Mouse (Mus musculus): ENCODE results near the gene Jun.

Jun gene

DNA sequence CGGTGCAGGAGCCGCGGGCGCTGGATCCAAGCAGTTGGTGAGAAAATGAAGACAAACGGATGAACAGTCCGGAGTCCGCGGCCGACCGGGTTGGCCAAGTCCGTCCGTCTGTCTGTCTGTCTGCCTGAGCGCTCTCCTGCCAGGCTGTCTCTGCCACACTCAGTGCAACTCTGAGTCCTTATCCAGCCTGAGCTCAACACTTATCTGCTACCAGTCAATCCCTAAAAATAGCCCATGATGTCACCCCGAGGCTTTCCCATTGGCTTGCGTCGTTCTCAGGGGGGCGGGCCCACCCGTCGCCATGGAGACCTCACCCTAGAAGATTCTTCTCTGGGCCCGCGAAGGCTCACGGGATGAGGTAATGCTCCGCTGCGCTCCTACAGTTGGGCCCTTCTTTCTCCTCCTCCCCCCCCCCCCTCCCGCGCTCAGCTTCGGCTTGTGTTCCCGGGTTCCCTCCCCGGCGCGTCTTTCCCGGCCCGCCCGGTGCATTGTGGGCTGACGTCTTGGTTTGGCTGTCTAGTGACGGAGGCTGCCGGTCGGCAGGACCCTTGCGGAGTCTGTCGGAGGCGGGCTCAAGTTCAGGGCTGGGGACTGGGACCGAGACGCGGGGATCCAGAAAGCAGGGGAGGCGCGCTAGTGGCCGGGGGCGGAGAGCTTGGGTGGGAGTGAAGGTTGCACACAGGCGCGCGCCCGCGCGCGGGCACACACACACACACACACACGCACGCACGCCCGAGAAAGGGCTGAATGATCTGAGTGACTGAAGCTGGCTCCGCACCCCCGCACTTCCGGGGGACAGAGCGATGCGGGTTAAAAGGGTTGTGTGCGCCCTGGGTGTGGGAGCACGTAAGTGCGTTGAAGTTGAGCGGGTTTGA, at the start of gene Jun:
Gene Jun (minus strand): TSS at position 198 of the 875 bp plus-strand sequence.
- DNase-seq (ENCODE audit: low spot score) = peak; percentile 100

DNA sequence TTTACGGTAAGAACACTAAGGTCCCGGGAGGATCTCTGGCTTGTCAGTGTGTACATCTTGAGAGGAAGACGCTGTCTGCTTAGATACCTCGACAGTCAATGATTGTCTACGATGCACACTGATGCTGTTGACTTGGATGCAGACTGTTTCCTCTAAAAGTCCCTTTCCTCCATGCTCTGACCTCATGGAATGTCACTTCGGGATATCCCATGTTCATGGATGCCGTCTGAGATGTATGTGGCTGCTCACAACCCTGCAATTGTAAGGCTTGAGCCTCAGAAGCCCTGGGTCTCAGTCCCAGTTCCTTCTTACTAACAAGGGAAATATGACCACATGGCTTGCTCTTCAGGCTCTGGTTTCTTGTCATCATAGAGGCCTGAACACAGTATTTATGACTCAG, 49.7 kb upstream of the Jun start:
- no peak for DNase-seq (ENCODE audit: low spot score)

DNA sequence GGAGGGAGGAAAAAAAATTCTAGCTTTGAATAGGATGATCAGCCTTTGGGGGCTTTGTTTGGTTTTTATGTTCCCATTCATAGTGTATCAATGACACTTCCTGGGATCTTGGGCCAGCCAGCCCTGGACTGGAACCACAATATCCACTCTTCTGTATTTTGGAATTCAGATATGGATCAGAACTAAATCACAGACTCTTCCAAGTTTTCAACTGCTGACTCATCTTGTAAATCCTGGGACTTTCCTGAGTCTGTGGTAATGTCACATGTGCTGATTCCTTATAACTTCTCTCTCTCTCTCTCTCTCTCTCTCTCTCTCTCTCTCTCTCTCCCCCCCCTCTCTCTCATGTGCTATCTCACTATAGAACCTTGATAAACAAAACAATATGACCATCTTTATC, 48.7 kb upstream of the Jun start:
- DNase-seq (ENCODE audit: low spot score) = no peak

DNA sequence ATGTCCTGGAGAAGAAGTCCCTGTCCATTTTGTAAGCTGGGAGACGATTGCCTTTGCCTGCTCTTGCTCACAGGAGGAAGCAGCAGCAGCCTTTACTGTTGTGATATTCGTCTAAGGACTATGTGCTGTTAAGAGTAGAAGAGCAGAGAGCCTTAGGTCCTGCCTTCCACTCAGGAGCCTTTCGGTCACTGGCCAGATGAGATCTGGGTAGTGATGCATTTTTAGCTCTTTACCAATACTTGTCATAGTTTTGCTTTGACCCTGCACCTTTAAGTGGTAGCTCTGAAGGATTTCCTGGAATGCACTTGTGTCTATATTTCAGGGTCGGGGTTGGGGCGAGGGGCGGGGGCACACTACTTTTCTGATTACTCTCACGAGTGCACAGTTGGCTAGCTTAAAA, 47.4 kb upstream of the Jun start:
- DNase-seq (ENCODE audit: low spot score) = no peak

DNA sequence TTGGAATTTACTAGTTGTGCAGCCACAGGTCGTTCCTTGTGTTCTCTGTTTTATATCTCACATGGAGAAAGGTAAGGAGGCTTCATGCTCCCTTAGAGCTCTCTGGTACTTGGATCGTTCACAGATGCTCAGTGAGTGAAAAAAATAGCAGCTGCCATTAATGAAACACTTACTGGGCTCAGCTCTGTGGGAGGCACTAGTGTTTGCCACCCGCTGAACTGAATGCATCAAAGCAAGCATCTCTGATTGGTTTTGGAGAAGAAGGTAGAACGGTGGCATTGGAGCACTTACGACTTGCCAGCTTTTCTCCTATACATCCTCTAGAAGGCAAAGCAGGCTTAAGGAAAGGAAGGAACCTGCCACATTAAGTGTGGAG, 46.7 kb upstream of the Jun start:
- no peak for DNase-seq (ENCODE audit: low spot score)

DNA sequence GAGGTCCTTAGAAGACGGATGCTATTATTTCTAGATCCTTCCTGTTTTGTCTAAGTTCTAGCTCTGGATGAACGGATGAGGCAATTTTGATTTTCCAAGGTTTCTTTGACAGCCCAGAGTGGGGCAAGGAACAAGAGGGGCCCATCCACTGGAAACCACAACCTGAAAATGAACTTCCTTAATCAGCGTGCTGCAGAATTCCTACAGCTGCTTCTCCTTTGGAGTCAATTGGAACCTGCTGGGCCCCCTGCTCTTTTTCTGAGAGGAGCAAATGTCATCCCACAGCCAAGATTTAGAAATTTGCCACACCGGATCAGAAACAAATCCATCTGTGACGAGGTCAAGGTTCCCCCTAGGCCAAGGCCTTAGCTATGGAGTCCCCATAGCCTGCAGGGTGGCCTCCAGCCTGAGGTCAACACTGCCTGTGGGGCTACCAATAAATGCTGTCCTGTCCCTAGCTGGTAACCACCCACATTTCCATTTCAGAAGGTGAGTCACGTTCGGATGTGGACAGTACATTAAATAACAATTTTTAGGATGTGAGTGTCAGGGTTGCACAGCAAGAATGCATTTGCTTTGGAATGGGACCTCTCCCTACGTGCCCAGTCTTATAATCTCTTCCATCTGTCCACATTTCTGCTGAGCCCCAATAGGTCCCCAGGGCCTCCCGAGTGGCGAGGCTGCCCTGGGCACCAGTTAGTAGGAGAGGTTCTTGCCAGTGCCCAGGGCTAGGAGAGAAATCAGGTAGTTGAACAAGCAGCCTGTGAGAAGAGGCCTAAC, 46.1 kb upstream of the Jun start:
- no peak for DNase-seq (ENCODE audit: low spot score)

DNA sequence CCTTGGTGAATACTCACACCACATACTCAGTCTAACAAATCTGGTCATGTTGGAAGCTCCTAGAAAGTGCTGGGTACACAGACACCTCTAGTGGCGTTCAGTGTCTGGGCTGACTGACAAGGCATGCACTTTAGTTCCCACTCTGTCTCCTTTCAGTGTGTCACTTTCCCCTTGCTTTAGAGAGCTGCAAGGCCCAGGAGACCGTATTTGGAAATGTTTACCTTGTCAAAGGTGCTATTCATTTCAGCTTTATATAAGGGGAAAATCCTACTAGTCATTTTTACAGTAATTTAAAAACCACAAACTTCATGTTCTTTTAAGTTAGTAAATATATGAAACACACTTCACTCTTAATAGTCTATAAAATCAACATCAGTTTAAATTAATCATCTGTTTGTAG, 44.7 kb upstream of the Jun start:
- DNase-seq (ENCODE audit: low spot score) = no peak

DNA sequence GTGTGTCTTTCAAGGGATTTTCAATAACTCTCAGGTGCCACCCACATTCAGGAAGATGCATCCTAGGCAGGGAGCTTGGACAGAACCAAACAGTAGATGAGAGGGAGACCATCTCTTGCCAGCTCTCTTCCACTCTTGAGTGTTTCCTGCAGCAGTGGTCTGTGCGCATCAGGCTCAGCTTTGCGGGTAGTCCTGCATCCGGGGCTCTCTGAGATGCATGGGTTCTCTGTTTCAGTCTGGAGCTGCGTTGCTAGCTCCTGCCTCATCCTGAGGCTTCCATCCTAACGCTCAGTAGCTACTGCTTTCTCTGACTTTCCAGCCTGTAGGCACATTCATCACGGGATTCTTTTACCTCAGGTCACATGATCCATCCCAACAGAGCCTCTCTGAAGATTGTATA, 43.9 kb upstream of the Jun start:
- DNase-seq (ENCODE audit: low spot score) = no peak

DNA sequence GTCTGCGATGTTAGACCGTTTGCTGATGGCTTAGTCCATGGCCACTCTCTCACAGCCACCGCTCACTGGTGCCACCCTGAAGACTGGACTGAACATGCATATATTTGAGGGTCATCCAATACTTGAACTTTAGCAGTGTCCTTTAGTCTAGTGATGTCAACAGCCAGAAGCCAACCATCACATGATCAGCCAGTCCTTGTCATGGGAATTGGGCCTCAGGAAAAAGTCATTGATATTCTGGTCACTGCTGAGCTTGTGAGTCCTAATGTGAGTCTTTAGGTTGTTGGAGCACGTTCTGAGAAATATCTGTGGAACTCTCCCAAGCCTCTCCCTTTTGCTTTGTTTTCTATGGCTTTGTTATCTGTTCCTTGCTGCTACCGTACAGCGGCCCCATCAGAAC, 43.3 kb upstream of the Jun start:
- DNase-seq (ENCODE audit: low spot score) = no peak

DNA sequence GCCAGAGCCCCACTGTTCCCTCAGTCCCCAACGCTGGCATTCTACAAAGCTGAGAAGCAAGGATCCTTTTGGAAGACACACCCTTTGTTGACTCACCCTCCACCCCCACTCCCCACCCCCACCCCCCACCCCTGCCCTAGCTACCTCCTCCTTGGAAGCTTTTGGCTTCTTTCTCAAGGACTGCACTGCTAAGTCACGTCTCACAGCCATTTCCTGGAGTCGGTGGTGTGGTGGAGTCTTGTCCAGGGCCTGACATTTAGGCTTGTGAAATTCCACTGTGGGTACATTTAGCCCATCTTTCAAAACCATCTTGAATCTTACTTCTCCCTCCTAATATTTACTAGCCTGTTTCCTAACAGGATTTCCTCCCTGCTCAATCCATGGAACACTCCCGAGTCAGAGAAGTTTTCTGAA, 42.7 kb upstream of the Jun start:
- DNase-seq (ENCODE audit: low spot score) = no peak

DNA sequence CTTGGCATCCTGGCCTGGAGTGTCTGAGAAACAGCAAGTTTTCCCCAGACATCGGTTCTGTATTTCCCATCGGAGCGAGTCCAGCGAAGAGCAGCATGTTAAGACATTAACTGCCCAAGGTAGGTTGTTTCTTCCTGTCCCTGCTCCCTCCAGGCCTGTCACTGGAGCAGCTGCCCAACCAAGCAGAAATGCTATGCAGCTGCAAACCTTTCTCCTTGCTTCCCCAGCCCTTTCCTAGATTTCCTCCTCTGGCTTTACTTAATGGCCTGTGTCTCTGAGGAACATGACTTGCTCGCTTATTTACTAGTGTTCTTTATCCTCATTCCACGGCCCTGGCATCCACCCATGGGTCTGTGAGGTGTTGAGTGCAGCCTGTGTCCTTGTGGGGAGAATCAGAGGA, 41.6 kb upstream of the Jun start:
- no peak for DNase-seq (ENCODE audit: low spot score)

DNA sequence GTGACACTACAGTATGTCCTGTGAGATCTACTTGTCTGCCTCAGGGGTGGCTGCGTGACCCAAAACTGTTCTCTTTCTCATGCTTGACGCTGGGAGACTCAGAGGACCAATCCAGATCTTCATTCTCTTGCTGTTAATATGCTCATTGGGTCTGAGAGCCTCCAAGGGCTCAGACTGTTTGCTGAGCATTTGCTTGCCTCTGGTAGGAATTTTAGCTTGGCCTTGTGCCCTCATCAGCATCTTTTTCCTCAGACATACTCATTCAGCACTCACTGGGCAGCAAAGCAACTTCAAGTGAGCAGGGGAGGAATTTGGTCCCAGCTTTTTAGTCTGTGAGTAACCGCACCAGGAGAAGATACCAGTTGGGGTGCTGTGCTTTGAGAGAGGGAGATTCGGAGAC, 40.5 kb upstream of the Jun start:
- no peak for DNase-seq (ENCODE audit: low spot score)

DNA sequence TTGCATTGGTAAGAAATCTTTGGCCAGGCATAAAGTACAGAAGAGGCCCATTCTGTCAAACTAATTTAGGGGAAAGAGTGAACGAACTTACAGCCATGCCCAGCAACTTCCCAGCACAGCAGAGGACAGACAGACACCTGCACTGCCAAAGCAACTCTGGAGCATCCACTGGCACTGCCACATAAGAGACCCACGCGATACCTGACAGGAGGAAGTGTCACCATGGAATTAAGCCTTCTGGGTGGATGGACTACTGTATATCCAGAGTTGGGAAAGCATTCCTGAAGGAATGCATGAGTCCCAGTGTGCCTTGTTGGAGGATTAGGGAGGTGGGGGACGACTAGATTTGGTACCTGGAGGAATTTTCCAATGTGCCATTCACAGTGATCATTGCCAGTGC, 39.5 kb upstream of the Jun start:
- no peak for DNase-seq (ENCODE audit: low spot score)

DNA sequence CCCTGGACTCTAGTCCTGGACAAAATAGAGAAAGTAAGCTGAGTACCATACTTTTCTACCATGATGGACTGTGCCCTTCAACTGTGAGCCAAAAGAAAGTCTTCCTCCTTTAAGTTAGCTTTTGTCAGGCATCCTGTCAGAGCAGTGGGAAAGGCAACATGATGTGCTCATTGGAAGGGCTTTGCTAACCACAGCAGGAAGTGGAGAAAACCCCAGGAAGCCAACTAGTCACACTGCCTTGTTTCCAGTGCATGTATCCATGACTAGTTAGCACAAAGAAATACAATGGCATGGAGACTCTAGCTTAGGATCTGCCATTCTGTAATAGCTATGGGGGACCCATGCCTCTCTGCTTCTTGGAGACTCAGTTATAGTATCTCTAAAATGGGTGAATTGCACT, 37.9 kb upstream of the Jun start:
- DNase-seq (ENCODE audit: low spot score) = no peak

DNA sequence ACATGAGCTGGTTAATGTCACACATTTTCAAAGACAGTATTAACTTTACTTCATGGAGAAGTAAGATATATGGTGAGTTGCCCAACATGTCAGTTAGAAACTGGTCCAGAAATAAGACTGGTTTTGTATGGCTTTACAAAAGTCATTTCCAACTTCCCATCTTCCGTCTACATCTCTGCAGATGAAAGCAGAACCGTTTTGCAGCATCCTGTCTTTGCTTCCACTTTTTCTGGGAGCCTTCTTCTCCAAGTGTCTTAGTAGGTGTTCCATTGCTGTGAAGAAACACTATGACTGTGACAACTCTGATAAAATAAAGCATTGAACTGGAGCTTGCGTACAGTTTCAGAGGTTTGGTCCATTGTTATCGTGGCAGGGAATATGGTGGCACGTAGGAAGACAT, 37.0 kb upstream of the Jun start:
- no peak for DNase-seq (ENCODE audit: low spot score)

DNA sequence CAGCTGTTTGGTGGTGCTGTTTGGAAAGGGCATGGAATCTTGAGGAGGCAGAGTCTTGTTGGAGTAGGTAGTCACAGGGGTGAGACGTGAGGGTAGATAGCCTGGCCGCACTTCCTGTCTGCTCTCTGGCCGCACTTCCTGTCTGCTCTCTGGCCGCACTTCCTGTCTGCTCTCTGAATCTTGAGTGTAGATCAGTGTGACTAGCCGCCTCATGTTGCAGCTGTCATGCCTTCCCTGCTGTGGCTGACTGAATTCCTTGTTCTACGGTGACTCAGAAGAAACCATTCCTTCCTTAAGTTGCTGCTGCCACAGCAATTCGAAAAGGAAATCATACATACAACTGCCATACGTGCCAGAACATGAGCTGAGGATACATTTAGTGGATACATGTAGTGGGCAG, 31.9 kb upstream of the Jun start:
- DNase-seq (ENCODE audit: low spot score) = no peak

DNA sequence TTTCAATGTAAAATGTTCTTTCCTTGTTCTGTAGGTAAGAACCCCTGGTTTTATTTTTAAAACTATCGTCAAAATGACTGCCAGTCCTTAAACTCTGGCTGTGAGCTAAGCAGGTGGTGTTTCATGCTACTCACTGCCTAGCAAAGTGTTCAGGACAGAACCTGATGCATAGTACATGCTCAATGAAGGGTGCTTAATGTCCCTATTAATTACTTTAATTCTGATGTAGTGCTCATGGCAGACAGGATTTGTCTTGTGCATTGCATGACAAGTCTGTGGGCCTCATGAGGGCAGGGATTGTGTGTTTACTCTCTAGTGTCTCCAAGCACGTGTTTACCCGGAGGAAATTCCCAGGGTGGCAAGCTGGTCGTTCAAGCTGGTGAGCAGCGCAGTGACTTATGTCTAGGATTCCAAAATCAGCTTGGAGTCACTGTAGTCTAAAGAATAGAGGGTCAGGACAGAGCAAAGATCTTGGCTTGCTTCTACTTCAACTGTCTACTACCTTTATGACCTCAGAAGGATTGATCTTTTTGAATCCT, 31.2 kb upstream of the Jun start:
- DNase-seq (ENCODE audit: low spot score) = no peak

DNA sequence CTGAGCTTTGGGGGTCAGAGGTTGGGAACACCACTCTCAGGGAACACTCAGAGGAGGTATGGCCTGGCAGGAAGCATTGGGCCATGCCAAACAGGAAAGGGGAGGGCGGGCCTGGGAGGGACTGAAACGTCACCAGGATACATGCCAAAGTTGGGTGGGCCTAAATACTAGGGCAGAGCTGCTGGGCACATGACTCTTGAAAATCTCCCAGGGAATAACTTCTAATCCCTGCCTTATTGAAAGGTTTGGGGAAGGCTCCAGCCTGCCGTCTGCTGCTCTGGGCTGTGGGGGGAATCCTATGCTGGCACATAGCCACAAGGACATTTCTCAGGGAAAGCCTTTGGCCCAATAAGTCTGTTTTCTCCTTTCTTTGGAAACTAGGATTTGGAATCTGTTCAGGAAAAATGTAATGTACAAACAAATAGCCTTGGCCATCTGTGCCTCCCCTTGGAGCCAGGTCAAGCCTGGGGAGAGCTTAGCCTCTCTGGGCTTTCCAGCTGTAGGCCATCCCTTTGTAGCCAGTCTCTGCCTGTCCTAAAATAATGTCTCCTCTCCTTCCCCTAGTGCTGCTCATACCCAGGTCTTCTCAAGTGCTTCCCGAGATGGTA, 30.6 kb upstream of the Jun start:
- no peak for DNase-seq (ENCODE audit: low spot score)

DNA sequence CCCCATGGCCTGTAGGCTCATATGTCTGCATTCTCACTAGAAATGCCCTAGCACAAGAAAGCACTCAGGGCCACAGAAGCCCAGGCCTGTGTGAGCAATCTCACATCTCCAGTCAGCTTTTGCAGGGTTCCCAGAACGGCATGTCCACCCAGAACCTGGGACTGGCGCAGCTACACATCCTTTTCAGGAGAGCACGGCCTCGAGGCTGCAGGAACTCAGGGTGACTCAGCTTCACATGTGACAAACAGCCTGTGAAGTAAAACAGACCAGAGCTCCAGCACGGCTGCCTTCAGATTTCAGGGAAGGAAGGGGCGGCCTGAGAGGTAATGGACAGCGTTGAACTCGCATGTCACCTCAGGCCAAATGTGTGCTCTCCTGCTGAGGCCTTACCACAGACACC, 29.6 kb upstream of the Jun start:
- no peak for DNase-seq (ENCODE audit: low spot score)

DNA sequence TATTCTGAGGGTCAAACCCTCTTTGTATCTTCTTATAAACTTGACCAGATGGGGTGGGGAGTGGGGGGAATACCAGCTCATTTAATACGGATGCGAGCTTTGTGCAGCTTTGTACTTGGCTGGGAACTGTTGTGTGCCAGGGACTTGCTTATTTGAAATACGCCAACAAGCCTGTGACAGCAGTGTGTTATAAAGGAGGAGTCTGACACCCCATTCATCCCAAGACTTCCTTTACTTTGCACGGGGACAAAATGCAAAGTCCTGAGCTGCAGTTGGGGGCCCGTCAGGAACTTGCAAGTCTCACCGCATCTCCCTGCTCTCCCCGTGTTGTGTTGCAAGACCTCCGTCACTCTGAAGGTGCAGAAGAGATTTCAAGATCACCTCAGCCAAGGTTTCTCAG, 26.6 kb upstream of the Jun start:
- DNase-seq (ENCODE audit: low spot score) = no peak

DNA sequence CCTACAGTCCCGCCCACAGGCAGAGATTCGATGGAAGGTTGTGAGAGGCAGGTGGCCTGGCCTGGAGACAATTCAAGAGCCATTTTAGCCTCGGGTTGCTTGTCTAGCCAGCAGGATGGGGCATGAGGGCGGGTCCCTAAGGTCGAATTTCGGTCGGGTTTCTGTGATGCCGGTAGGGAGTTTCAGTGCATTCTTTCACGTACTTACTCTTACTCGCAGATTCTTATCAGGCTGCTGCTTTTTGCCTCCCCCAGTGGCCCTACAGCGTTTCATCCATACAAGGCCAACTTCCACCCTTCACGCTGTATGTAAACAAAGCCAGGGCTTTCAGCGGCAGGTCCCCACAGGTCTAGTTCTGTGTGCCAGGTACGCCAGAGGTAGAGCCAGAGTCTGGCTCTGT, 24.3 kb upstream of the Jun start:
- no peak for DNase-seq (ENCODE audit: low spot score)

DNA sequence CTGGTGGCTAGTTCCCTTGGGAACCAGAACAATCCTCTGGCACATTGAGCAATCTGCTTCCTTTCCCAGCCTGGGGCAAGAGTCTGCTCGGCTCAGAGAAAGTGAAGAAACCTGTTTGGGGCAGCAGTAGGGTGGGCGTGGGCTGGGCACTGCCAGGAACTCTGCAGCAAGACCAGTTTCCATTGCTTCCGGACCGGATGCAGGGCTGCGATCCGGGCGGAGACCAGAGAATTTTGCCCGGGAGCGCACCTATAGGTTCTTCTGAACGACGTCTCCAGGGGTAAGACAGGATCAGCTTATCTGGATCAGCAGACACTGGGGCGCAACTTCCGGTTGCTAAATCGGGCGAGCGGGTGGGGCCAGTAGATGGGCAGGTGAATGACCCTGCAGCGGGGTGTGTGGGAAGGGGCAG, 23.6 kb upstream of the Jun start:
- DNase-seq (ENCODE audit: low spot score) = no peak

DNA sequence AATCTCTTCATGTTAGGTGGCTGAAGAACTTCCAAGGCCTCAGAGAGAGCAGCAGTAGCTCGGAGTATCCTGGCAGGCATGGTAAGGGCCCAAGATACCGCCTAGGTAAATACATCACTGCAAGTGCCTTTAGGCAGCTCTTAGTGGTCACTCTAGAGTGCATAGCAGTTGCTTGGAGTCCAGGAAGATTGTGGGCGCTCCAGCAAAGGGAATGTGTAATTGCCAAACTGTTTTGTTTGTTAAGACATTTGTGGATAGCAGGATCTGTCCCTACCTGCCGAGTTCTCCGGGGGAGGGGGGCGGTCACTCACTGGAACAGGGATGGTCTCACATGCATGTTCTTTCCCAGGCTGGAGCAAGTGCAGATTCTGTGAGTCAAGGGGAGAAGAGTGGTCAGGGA, 22.3 kb upstream of the Jun start:
- no peak for DNase-seq (ENCODE audit: low spot score)

Data from layer of hippocampus, adult 11-12 months (tissue).